Mouse (Mus musculus): ENCODE results near the gene Bag5.

- TF ChIP-seq CTCF (IDR thresholded peaks at IDR 0.05; ENCODE audit: insufficient read depth, low read depth, low read length) (no peak), POLR2A (IDR thresholded peaks at IDR 0.05; ENCODE audit: insufficient read depth, low read depth, low read length) (no peak)
These were observed 3.0 kb downstream of the Bag5 start for GRCm38 (mm10) chr12:111710091-111710490.
